Mouse (Mus musculus) regulatory T cell (primary cell): Measurements from ENCODE around the gene C2cd2.
"Not testable (repeated sequence)": the region's sequence is repeated elsewhere in the genome, so short reads cannot be mapped to it uniquely, and the experiment has no call there.

Source experiments
- in situ Hi-C: fragments of 300-600 bp; cut with MboI, MseI; formaldehyde crosslinking; loops from one replicate; pipeline ENCODE4 v1.15.1; 2025; ENCODE audit warnings: high pct_unique_total_duplicates

The C2cd2 gene

GRCm38 (mm10) chr16:97962151-97962948 lies at the start of gene C2cd2, which contains the start of gene Zbtb21:
Gene C2cd2, minus strand, starts transcription at chr16:97962598.
Gene Zbtb21, minus strand, starts transcription at chr16:97962622.
- in situ Hi-C loops = loop anchor here (10.0 kb wide), 1 partner anchor 428 kb away; no protein-coding TSS in a partner anchor

GRCm38 (mm10) chr16:97997383-97997731 lies 35.0 kb upstream of the C2cd2 start:
- in situ Hi-C loops = loop anchor here (5.0 kb wide), 2 partner anchors 40 to 85 kb away; partner anchors contain the start of gene A630089N07Rik

GRCm38 (mm10) chr16:97996616-97997382 lies 34.4 kb upstream of the C2cd2 start, which contains the start of gene B230307C23Rik:
Gene B230307C23Rik, plus strand, starts transcription at chr16:97997315.
- in situ Hi-C loops = loop anchor here (5.0 kb wide), 2 partner anchors 39 to 86 kb away; partner anchors contain the start of gene A630089N07Rik

- in situ Hi-C loops = loop anchor here (5.0 kb wide), 2 partner anchors 39 to 86 kb away; partner anchors contain the start of gene A630089N07Rik
These were observed 33.6 kb upstream of the C2cd2 start for GRCm38 (mm10) chr16:97995849-97996615.

- in situ Hi-C loops = not testable (repeated sequence)
These were observed 30.1 kb upstream of the C2cd2 start for GRCm38 (mm10) chr16:97992477-97992876.

GRCm38 (mm10) chr16:97991517-97991916 lies 29.1 kb upstream of the C2cd2 start:
- in situ Hi-C loops = no loop called here

GRCm38 (mm10) chr16:97984589-97984988 lies 22.2 kb upstream of the C2cd2 start:
- in situ Hi-C loops = no loop called here

GRCm38 (mm10) chr16:97981362-97981761 lies 19.0 kb upstream of the C2cd2 start:
- in situ Hi-C loops = no loop called here

- in situ Hi-C loops = no loop called here
These were observed 15.3 kb upstream of the C2cd2 start for GRCm38 (mm10) chr16:97977722-97978121.

GRCm38 (mm10) chr16:97977277-97977676 lies 14.9 kb upstream of the C2cd2 start:
- in situ Hi-C loops = no loop called here

GRCm38 (mm10) chr16:97963956-97964540 lies 1.6 kb upstream of the C2cd2 start:
- in situ Hi-C loops = loop anchor here (10.0 kb wide), 1 partner anchor 429 kb away; no protein-coding TSS in a partner anchor

GRCm38 (mm10) chr16:97961381-97962150 lies 832 bp downstream of the C2cd2 start:
- in situ Hi-C loops = loop anchor here (10.0 kb wide), 1 partner anchor 427 kb away; no protein-coding TSS in a partner anchor

GRCm38 (mm10) chr16:97960348-97960747 lies 2.0 kb downstream of the C2cd2 start:
- in situ Hi-C loops = loop anchor here (10.0 kb wide), 1 partner anchor 426 kb away; no protein-coding TSS in a partner anchor

- in situ Hi-C loops = loop anchor here (5.0 kb wide), 2 partner anchors 39 to 41 kb away; partner anchors contain the start of gene B230307C23Rik
These were observed 3.9 kb downstream of the C2cd2 start for GRCm38 (mm10) chr16:97958401-97958973.

- in situ Hi-C loops = loop anchor here (5.0 kb wide), 2 partner anchors 40 kb away; partner anchors contain the start of gene B230307C23Rik
These were observed 4.8 kb downstream of the C2cd2 start for GRCm38 (mm10) chr16:97957626-97958025.

GRCm38 (mm10) chr16:97956011-97956410 lies 6.4 kb downstream of the C2cd2 start:
- in situ Hi-C loops = loop anchor here (5.0 kb wide), 2 partner anchors 39 to 41 kb away; partner anchors contain the start of gene B230307C23Rik

- in situ Hi-C loops = no loop called here
These were observed 9.1 kb downstream of the C2cd2 start for GRCm38 (mm10) chr16:97953300-97953699.

- in situ Hi-C loops = no loop called here
These were observed 9.6 kb downstream of the C2cd2 start for GRCm38 (mm10) chr16:97952801-97953200.

- in situ Hi-C loops = no loop called here
These were observed 10.0 kb downstream of the C2cd2 start for GRCm38 (mm10) chr16:97952371-97952770.
